In genomic region chr14:22090778-22091211, GRCm38 (mm10) we compare ENCODE assay signal across 12 mouse cellular contexts.
A peak's percentile ranks its signal among the peaks of the same experiment; 100 is the strongest.
DNase-seq lines count a peak whose midpoint lies in the region; ATAC-seq and TF ChIP-seq lines count a peak whose summit lies in the region.
"Had no signal": no experiment of that assay in that cellular context is flagged by ENCODE, and none has a peak within 500 bp of the region (broad histone marks: within the 10 kb centered on the region; RNA-seq: fewer than 3 reads in every experiment).

No protein-coding gene starts in this region.

- peaks cover 18% of the 10 kb centered on the region; the same call in 1 of the 2 replicates for H3K4me1 ChIP-seq in kidney, postnatal 0 days (replicated peaks; ENCODE audit: insufficient read depth, low read length)
- H3K4me1 ChIP-seq in neural tube, embryonic 14.5 days (ENCODE audit: control insufficient read depth, insufficient read depth, low read length) = peaks cover 24% of the 10 kb centered on the region

- no peak overlapping the region for H3K4me2 ChIP-seq in kidney, postnatal 0 days (ENCODE audit: low read length)
- no peak overlapping the region for H3K4me2 ChIP-seq in neural tube, embryonic 14.5 days (ENCODE audit: low read depth, low read length)

- H3K27me3 ChIP-seq in kidney, postnatal 0 days (ENCODE audit: insufficient read depth, low read length) = no peaks in the 10 kb centered on the region
- H3K27me3 ChIP-seq in neural tube, embryonic 14.5 days (ENCODE audit: control insufficient read depth, insufficient read depth, low read length) = no peaks in the 10 kb centered on the region

- H3K27ac ChIP-seq in kidney, postnatal 0 days = no peak overlapping the region
- 0 out of 2 replicates have a peak overlapping the region, but pooled peaks have one; percentile 29 for H3K27ac ChIP-seq in neural tube, embryonic 14.5 days (ENCODE audit: low read depth, low read length)
- H3K27ac ChIP-seq: macrophage had no signal

- peak; percentile 84 for DNase-seq in kidney, postnatal 0 days (ENCODE audit: low spot score)
- DNase-seq in kidney, postnatal 14 days = no peak
- DNase-seq in embryo, embryonic 10.5 days (ENCODE audit: low spot score) = peak; percentile 67
- peak; percentile 37 for DNase-seq in gonadal fat pad, adult 2 months (ENCODE audit: low read depth)
- DNase-seq in T-cell, adult 2 months (ENCODE audit: low spot score) = no peak
- DNase-seq in adrenal gland, adult 18-20 months (ENCODE audit: low spot score in 2 of 2) = no peak
- DNase-seq: adrenal gland, adult 2 months; cerebellum, adult 11-12 months; kidney, adult 18-20 months; thymus, postnatal 36 days had no signal

- H3K36me3 ChIP-seq in kidney, postnatal 0 days (ENCODE audit: insufficient read depth, low read length) = no peaks in the 10 kb centered on the region
- H3K36me3 ChIP-seq in neural tube, embryonic 14.5 days (ENCODE audit: control insufficient read depth, insufficient read depth, low read length) = no peaks in the 10 kb centered on the region

- TF ChIP-seq CTCF in kidney, postnatal 0 days (IDR thresholded peaks at IDR 0.05; ENCODE audit: low read depth) = no peak

- no peak for ATAC-seq in kidney, postnatal 0 days (replicated peaks; ENCODE audit: low FRiP score, low read depth)
- ATAC-seq in neural tube, embryonic 14.5 days (ENCODE audit: low read depth) = no peak

- 15% methylated on average over 5 of the region's 5 CpGs for WGBS in kidney, postnatal 0 days
- 23% methylated on average over 5 of the region's 5 CpGs for WGBS in neural tube, embryonic 14.5 days

- H3K4me3 ChIP-seq in kidney, postnatal 0 days (replicated peaks; ENCODE audit: low read depth, low read length) = no peak overlapping the region
- no peak overlapping the region for H3K4me3 ChIP-seq in neural tube, embryonic 14.5 days (ENCODE audit: low read depth, low read length)

- peaks cover 4% of the 10 kb centered on the region for H3K9me3 ChIP-seq in kidney, postnatal 0 days (replicated peaks; ENCODE audit: low read length)
- H3K9me3 ChIP-seq in neural tube, embryonic 14.5 days (ENCODE audit: control insufficient read depth, low read length) = no peaks in the 10 kb centered on the region; the same call in 1 of the 2 replicates

- no peak overlapping the region for H3K9ac ChIP-seq in kidney, postnatal 0 days (ENCODE audit: low read depth, low read length)
- H3K9ac ChIP-seq in neural tube, embryonic 14.5 days (replicated peaks; ENCODE audit: low read depth, low read length) = no peak overlapping the region

Comparison
In these comparisons a context has a peak if more than half of its experiments do, and no peak if none do; other contexts are left out.
1. DNase-seq: peak in kidney, postnatal 0 days (single experiment), embryo, embryonic 10.5 days (single experiment) and gonadal fat pad, adult 2 months (single experiment); none in kidney, postnatal 14 days (single experiment), T-cell, adult 2 months (single experiment) and adrenal gland, adult 18-20 months (0 of 2).